Mouse (Mus musculus): ENCODE results near the gene Golm1.
"Not testable (repeated sequence)": the region's sequence is repeated elsewhere in the genome, so short reads cannot be mapped to it uniquely, and the experiment has no call there.

Gene Golm1

DNA sequence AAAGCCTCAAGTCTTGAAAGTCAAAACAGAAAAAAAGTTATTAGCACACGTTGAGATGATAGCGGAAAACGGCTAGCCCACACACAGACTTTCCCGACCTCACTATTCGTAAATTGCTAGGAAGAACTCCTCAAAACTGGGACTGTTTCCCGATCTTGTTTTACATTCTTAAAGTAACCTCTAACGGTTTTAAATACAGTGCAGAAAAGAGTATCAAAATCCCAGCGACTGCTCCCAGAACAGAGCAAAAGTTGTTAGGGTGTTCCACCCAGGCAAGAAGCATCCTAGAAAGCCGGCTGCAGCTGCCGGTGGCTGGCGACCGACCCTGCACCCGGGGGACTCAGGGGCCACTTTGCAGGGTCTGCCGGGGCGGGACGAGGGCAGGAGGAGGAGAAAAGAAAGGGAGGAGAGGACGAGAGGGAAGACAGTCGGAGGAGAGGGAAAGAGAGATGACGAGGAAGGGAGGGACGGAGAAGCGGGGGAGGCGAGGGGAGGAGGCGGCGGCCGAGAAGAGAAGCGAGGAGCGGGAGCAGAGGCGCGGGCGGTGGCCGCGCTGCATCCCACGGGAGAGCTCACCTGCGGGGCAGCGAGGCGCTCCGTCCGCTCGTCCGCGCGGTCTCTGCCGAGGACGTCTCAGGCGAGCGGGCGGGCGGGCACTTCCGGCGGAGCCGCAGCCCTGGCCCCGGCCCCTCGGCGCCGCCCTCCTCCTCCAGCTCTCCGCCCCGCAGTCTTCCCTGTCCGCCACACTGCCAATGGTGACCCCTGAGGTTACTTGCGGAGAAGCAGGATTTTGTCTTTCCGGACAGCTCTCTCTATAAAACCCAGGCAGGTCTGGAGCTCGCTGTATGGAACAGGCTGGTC lies at the start of gene Golm1:
Gene Golm1, minus strand, starts transcription at position 661 of the 861 bp plus-strand sequence.
- CTCF ChIA-PET: interaction anchor here in 2 of 4 experiments (1.0 to 1.6 kb wide), 3 partner anchors 12 to 53 kb away, joined by 3 read pairs; no protein-coding TSS in a partner anchor

DNA sequence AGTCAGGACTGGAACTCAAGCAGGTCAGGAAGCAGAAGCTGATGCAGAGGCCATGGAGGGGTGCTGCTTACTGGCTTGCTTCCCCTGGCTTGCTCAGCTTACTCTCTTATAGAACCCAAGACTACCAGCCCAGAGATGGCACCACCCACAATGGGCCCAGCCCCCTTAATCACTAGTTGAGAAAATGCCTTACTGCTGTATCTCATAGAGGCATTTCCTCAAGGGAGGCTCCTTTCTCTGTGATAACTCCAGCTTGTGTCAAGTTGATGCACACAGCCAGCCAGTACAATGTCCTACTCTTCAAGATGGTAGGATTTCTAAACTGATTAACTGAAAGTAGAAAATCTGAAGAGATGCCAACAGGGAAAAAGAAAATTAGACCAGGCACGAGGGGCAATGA lies 46.5 kb upstream of the Golm1 start:
- POLR2A ChIA-PET, CTCF ChIA-PET: not testable (repeated sequence)

More for the DNA sequence above, at the start of gene Golm1:
- POLR2A ChIA-PET: interaction anchor here in 3 of 4 experiments (0.5 to 9.8 kb wide), 21 partner anchors 9 to 381 kb away, joined by 3 to 98 read pairs (median 4); partner anchors contain the start of gene Isca1 (in 2 of the 3)

DNA sequence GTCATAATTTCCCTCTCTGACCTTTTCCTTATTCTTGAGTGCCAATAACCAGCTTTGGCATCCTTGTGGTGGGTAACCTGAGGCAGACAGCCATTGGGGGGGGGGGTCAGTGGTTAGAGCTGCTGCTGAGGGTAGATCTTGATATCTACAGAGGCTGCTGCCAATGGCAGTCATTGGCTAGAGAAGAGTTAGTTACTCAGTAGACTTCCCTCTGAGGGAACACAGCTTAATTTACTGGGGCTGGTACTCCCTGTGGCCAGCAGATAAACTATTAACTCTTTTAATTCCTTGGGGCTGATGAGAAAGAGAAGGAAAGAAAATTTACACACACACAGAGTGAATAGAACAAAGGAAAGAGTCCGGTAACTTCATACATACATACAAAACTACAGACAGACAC lies 43.9 kb upstream of the Golm1 start:
- ChIA-PET POLR2A (interaction anchor here in 3 of 4 experiments (0.6 to 1.8 kb wide), 6 partner anchors 9 to 44 kb away, joined by 4 to 5 read pairs (median 4); partner anchors contain the start of genes Golm1 (in 1 of the 3) and Spata31d1a (in 1 of the 3)), CTCF (interaction anchor here (0.6 to 2.1 kb wide), 8 partner anchors 9 to 1492 kb away, joined by 3 to 8 read pairs (median 4); partner anchors contain the start of gene Spata31d1a (in 1 of the 4))

DNA sequence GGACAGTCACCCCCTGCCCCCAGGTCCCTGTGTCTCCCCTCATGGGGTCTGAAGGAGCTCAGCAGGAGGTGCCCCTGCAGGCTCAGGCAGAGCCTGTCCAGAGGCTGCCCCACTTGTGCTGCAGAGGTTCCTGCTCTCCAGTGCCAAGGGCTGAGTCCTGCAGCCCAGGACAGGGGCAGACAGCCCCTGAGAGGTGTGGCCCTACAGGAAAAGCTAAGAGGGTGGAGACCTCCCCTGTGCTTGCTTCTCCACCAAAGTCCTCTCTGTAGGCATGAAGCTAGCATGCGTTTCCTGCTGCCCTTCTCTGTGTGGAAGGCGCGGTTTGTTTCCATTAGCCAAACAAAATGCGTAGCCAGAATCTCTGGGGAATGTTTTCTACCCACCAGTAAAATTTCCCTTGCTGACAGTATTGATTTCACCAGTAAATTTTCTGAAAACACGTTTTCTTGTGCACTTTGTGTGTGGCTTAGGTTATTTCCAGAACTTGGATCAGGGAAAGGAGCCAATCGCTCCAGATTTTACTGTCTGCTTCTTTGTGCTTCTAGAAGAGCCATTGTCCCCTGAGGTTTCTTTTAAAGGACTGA lies 43.3 kb upstream of the Golm1 start:
- POLR2A ChIA-PET: interaction anchor here in 3 of 4 experiments (0.6 to 1.8 kb wide), 5 partner anchors 9 to 20 kb away, joined by 4 read pairs; partner anchors contain the start of gene Spata31d1a (in 1 of the 3)
- CTCF ChIA-PET: interaction anchor here in 3 of 4 experiments (0.6 to 2.1 kb wide), 6 partner anchors 9 to 1491 kb away, joined by 3 to 8 read pairs (median 4); partner anchors contain the start of gene Spata31d1a (in 1 of the 3)

DNA sequence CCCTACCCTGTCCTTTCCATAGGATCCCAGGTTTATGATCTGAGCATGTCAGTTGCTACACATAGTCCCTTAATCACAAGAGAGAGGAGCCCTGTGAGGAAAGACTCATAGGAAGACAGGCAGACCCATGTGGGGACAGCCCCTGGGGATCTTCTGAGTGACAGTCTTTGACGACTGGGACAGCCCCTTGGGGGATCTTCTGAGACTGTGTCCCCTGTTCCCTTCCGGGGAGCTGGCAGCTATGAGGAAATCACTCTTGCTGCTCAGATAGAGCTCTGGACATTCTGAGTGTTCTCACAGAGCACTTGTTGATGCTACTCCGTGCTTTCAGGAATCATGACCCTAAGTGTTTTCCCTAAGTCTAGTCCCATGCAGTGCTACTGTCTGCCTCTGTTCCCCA lies 38.1 kb upstream of the Golm1 start:
- POLR2A ChIA-PET: interaction anchor here in 2 of 4 experiments (0.7 to 2.6 kb wide), 15 partner anchors 11 to 211 kb away, joined by 3 to 8 read pairs (median 5); partner anchors contain the start of gene Isca1 (in 1 of the 2)

GRCm38 (mm10) chr13:59711984-59712383 lies 36.4 kb upstream of the Golm1 start, which contains the start of gene Spata31d1b:
Spata31d1b (plus strand) TSS chr13:59712284.
- CTCF ChIA-PET: interaction anchor here in 1 of 4 experiments (0.6 to 1.1 kb wide), 2 partner anchors 23 to 1432 kb away, joined by 3 read pairs; no protein-coding TSS in a partner anchor
- POLR2A ChIA-PET: interaction anchor here in 3 of 4 experiments (0.6 to 2.9 kb wide), 11 partner anchors 9 to 1762 kb away, joined by 3 to 21 read pairs (median 4); partner anchors contain the start of gene Hnrnpa0 (in 1 of the 3)

More for the DNA sequence above, 38.1 kb upstream of the Golm1 start:
- CTCF ChIA-PET: interaction anchor here in 3 of 4 experiments (0.5 to 3.0 kb wide), 3 partner anchors 14 to 133 kb away, joined by 4 to 12 read pairs (median 6); no protein-coding TSS in a partner anchor

- POLR2A ChIA-PET: interaction anchor here in 2 of 4 experiments (0.6 to 3.8 kb wide), 15 partner anchors 9 to 60 kb away, joined by 3 to 21 read pairs (median 4); partner anchors contain the start of gene Isca1 (in 2 of the 2)
- CTCF ChIA-PET: interaction anchor here in 3 of 4 experiments (0.6 to 2.8 kb wide), 11 partner anchors 9 to 130 kb away, joined by 3 to 18 read pairs (median 3); no protein-coding TSS in a partner anchor
These were observed 34.6 kb upstream of the Golm1 start, which contains the start of gene Spata31d1a for GRCm38 (mm10) chr13:59710230-59710629. Spata31d1a (minus strand) TSS chr13:59710330.

DNA sequence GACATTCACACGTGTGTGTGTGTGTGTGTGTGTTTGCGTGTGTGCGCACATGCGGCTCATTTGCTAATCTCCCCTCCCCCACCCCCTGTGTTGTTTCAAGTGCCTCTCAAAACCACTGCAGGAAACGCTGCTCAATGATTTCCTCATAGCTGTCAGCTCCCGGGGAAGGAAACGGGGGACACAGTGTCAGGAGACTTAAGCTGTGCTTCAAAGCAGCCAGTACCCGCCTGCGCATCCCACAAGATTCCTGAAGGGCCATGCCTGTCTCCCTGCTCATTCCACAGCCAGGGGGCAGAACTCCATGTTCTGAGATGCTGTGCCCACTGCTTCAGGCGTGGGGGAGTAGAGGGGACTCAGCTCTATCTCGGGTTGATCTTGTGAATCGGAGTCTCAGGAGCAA lies 29.0 kb upstream of the Golm1 start:
- POLR2A ChIA-PET: interaction anchor here in 3 of 4 experiments (0.6 to 1.1 kb wide), 5 partner anchors 11 to 83 kb away, joined by 3 to 6 read pairs (median 3); no protein-coding TSS in a partner anchor
- CTCF ChIA-PET: interaction anchor here in 3 of 4 experiments (0.6 to 1.4 kb wide), 5 partner anchors 24 to 206 kb away, joined by 3 to 7 read pairs (median 4); no protein-coding TSS in a partner anchor

DNA sequence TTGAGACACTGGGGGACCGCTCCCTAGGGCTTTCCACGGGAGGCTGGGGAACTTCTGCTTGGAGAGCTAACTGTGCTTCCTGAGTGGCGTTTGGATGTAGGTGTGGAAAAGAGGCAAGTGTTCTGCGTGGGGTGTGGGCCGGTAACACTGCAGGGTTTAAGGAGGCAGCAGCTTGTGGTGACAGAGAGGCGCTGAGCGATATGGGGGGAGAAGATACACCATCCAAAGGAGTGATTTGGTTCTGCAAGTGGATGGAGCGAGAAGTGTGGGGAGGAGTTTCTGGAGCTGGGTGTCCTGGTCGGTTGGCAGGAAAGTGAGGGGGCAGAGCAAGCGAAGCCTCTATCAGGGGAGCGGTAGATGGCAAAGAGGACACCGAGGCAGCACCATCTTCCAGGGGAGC lies 27.9 kb upstream of the Golm1 start:
- CTCF ChIA-PET: interaction anchor here in 1 of 4 experiments (1.4 kb wide), 1 partner anchor 25 kb away, joined by 5 read pairs; no protein-coding TSS in a partner anchor
- POLR2A ChIA-PET: interaction anchor here in 2 of 4 experiments (0.5 to 1.1 kb wide), 3 partner anchors 8 to 43 kb away, joined by 3 read pairs; partner anchors contain the start of gene Spata31d1b (in 1 of the 2)

DNA sequence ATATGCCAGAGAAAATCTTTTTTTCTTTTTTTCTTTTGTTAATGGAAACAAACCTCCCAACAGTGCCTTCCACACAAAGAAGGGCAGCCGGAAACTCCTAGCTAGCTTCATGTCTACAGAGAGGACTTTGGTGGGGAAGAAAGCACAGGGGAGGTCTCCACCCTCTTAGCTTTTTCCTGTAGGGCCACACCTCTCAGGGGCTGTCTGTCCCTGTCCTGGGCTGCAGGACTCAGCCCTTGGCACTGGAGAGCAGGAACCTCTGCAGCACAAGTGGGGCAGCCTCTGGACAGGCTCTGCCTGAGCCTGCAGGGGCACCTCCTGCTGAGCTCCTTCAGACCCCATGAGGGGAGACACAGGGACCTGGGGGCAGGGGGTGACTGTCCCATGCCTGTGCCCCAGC lies 24.5 kb upstream of the Golm1 start:
- ChIA-PET CTCF (interaction anchor here in 2 of 4 experiments (0.5 to 1.0 kb wide), 2 partner anchors 19 to 329 kb away, joined by 4 to 15 read pairs; no protein-coding TSS in a partner anchor), POLR2A (interaction anchor here in 1 of 4 experiments (0.7 to 1.5 kb wide), 3 partner anchors 10 to 191 kb away, joined by 3 to 4 read pairs (median 4); partner anchors contain the start of gene Spata31d1a)

DNA sequence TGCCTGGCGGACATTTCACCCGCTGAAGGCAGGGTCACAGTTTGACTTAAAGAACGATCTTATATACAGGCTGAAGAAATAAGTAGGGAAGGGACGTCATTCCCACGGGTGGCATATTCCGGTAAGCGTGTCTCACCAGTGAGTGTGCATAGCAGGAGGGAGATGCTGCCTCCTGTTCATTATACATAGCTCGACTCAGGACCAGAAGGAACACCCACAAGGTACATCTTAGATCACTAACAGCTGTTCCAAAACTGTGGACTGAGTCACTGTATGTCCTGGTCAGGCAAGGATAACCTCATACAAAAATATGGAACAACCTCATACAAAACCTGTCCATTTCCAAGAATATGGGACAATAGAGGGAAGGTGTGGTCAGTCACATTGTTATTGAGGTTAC lies 23.5 kb upstream of the Golm1 start:
- CTCF ChIA-PET: interaction anchor here in 1 of 4 experiments (0.7 kb wide), 1 partner anchor 11 kb away, joined by 6 read pairs; no protein-coding TSS in a partner anchor
- POLR2A ChIA-PET: interaction anchor here in 2 of 4 experiments (0.7 to 1.6 kb wide), 7 partner anchors 9 to 190 kb away, joined by 3 to 6 read pairs (median 4); partner anchors contain the start of gene Spata31d1a (in 1 of the 2)

DNA sequence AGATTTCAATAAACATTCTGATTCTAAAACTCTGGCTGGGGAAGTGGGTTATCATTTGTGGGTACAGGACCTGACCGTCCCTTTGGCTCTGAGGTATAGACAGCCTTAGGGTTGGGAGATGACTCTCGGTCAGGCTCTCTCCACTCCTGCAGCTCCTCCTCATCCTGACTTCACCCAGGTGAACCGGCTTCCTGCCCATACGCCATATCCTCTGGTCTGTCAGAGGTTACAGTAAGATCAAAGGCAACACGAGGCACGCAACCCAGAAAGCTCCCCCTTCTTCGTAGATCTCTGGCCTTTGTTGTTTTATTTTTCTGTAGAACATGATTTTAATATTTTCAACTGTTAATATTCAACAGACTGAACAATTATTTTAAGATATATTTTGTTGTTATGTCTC lies 20.2 kb upstream of the Golm1 start:
- CTCF ChIA-PET: no interaction called here
- POLR2A ChIA-PET: interaction anchor here in 1 of 4 experiments (1.0 kb wide), 1 partner anchor 29 kb away, joined by 3 read pairs; no protein-coding TSS in a partner anchor

DNA sequence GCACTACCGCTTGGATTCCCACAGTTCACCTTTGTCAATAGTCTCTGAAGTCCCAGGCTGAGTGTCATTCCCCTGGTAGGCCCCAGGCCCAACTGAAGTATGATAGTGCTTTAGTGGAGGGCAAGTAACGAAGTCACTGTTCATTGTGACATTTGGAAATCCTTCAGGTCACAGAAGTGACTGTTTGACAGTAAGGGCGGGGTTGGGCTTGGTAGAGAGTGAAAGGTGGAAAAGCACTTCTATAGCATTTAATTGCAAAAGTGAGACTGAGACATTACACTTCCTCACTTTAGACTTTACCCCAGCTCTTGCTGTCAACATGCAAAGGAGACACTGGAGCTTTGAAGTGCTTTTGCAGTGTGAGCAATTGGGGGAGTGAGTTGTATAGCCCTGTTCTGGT lies 18.4 kb upstream of the Golm1 start, which contains the start of gene 4921517D22Rik:
Gene 4921517D22Rik, minus strand, starts transcription at position 101 of the 400 bp plus-strand sequence.
- POLR2A ChIA-PET: interaction anchor here in 2 of 4 experiments (0.6 to 1.6 kb wide), 2 partner anchors 11 to 14 kb away, joined by 4 to 6 read pairs; no protein-coding TSS in a partner anchor

GRCm38 (mm10) chr13:59691478-59691877 lies 15.9 kb upstream of the Golm1 start:
- POLR2A ChIA-PET: interaction anchor here in 3 of 4 experiments (0.7 to 1.7 kb wide), 6 partner anchors 9 to 79 kb away, joined by 3 to 9 read pairs (median 4); no protein-coding TSS in a partner anchor
- CTCF ChIA-PET: interaction anchor here in 2 of 4 experiments (0.6 to 2.9 kb wide), 5 partner anchors 10 to 770 kb away, joined by 3 to 17 read pairs (median 12); no protein-coding TSS in a partner anchor

More for the DNA sequence above, 18.4 kb upstream of the Golm1 start, which contains the start of gene 4921517D22Rik:
- CTCF ChIA-PET: interaction anchor here in 1 of 4 experiments (0.8 kb wide), 1 partner anchor 14 kb away, joined by 3 read pairs; no protein-coding TSS in a partner anchor

- POLR2A ChIA-PET: interaction anchor here (0.6 to 1.7 kb wide), 12 partner anchors 8 to 82 kb away, joined by 3 to 9 read pairs (median 3); no protein-coding TSS in a partner anchor
These were observed 15.0 kb upstream of the Golm1 start for GRCm38 (mm10) chr13:59690576-59690975.

GRCm38 (mm10) chr13:59689843-59690242 lies 14.2 kb upstream of the Golm1 start:
- ChIA-PET POLR2A (interaction anchor here in 1 of 4 experiments (1.2 kb wide), 1 partner anchor 38 kb away, joined by 3 read pairs; no protein-coding TSS in a partner anchor), CTCF (interaction anchor here in 3 of 4 experiments (1.1 to 2.9 kb wide), 6 partner anchors 10 to 42 kb away, joined by 3 to 17 read pairs (median 10); partner anchors contain the start of gene Spata31d1d (in 1 of the 3))

More at GRCm38 (mm10) chr13:59690576-59690975, 15.0 kb upstream of the Golm1 start:
- CTCF ChIA-PET: interaction anchor here (0.6 to 2.9 kb wide), 14 partner anchors 10 to 1418 kb away, joined by 3 to 17 read pairs (median 4); partner anchors contain the start of genes Spata31d1a (in 1 of the 4) and Spata31d1d (in 1 of the 4)

Data from embryonic stem cell, embryonic (primary cell).